Mouse (Mus musculus) G1E (cell line): ENCODE results near the gene Lrrc8d. TPM values are rescaled to one million over a fixed set of nuclear protein-coding genes. Genes with fewer than 3 reads are reported as not detected.

Source experiments
- ATAC-seq: 2 replicates; pipeline ENCODE4 v1.8.0; 2016; ENCODE audit warnings: mild to moderate bottlenecking; ENCODE audit not compliant: insufficient number of reproducible peaks, poor library complexity, low FRiP score, severe bottlenecking; ENCODE audit errors: extremely low read depth
- DNase-seq: peaks from one replicate; pipeline ENCODE4 v3.0.0; 2012; ENCODE audit warnings: low spot score
- H3K27me3 ChIP-seq: 2 replicates; pipeline ENCODE4 v1.6.1; 2012; ENCODE audit warnings: mild to moderate bottlenecking, low read length, inconsistent platforms; ENCODE audit not compliant: insufficient read depth
- H3K36me3 ChIP-seq: replicated peaks from 2 replicates; pipeline ENCODE3; 2012; ENCODE audit warnings: mild to moderate bottlenecking, inconsistent platforms
- H3K4me1 ChIP-seq: 2 replicates; pipeline ENCODE4 v1.6.1; 2012; ENCODE audit warnings: low read depth, low read length, inconsistent platforms, mixed read lengths; ENCODE audit not compliant: insufficient read depth
- H3K4me3 ChIP-seq: 2 replicates; pipeline ENCODE4 v1.5.1; 2012; ENCODE audit warnings: low read depth, mild to moderate bottlenecking, inconsistent platforms, low read length, moderate library complexity, mixed read lengths
- H3K9me3 ChIP-seq: replicated peaks from 2 replicates; pipeline ENCODE4 v1.6.1; 2012; ENCODE audit warnings: inconsistent platforms
- CTCF ChIP-seq: IDR thresholded peaks from 2 replicates; pipeline ENCODE4 v1.5.1; 2012; ENCODE audit warnings: low read depth, low read length, inconsistent platforms, mixed read lengths
- GATA1 ChIP-seq: IDR thresholded peaks from 2 replicates; pipeline ENCODE4 v1.6.1; 2012; ENCODE audit warnings: borderline replicate concordance, low read length, inconsistent platforms, mixed read lengths
- GATA2 ChIP-seq: IDR thresholded peaks from 2 replicates; pipeline ENCODE4 v1.6.1; 2012; ENCODE audit warnings: low read depth, low read length, inconsistent platforms, borderline replicate concordance
- POLR2AphosphoS5 ChIP-seq: IDR thresholded peaks from 2 replicates; pipeline ENCODE4 v1.6.1; 2012; ENCODE audit warnings: low read depth, low read length, inconsistent platforms; ENCODE audit not compliant: insufficient replicate concordance
- TAL1 ChIP-seq: conservative IDR thresholded peaks from 2 replicates; pipeline ENCODE4 v1.6.1; 2012; ENCODE audit warnings: low read depth, low read length, inconsistent platforms, mixed read lengths
- polyA plus RNA-seq: library from polyadenylated mRNA; stranded (reverse); fragments of >175 nt; gene quantifications from 2 replicates; pipeline ENCODE4 v1.2.3, GENCODE M21; 2012
- total RNA-seq, 2 experiments: library from RNA; stranded (forward) in 1 of 2; stranded (reverse) in 1 of 2; fragments of 200-1000 nt in 1 of 2; fragments of >200 nt in 1 of 2; fragmentation: Nextera tagmentation in 1 of 2; gene quantifications; 2 replicates each; pipeline ENCODE4 v1.2.3; 2014 to 2017

Gene Lrrc8d
- total and polyA plus RNA-seq, 3 experiments: 0.23 to 0.38 TPM; not detected in 1

DNA sequence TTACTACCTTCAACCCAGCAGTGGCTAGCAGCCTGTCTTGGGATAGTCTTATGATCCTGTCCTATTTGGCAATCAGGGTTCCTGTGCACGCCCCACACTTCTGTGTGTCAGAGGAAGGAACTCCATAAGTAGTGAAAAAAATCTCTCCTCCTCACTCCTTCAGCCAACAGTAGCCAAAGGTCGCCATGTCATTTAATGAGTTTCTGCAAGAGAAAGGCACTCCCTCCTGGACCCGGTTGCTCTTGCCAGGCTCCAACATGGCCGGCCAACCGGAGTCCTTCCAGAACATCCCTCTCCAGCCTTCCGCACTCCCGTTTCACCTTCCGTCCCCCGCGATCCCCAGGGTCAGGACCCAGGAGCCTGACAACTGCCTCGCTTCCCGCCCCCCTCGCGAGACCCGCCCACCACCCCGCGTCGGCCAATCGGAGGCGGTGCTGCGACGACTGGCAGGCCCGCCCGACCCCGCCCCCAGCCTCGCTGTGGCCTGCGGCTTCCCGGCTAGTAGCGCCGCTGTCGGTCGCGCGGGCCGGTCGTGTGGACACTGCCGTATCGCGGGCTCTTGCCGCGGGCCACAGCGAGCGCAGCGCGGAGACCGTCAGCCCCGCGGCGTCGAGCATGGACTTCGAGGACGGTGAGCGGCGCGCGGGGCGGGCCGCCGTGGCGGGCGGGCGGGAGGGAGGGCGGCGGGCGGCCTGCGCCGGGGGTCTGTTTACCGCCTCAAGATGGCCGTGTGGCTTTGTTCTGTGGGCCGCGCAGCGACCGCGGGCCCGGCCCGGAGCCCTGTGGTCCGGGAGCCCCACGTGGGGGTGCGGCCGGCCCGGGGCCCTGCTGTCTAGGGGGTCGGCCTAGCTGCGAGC lies 176.5 kb downstream of the Lrrc8d start, which contains the start of gene Zfp326:
Zfp326 (plus strand) TSS at position 498 of the 857 bp plus-strand sequence.
- H3K36me3 ChIP-seq: peaks cover 8% of the 10 kb centered on the region
- peak; percentile 90 for ATAC-seq
- peaks cover 26% of the 10 kb centered on the region for H3K4me1 ChIP-seq
- peak; percentile 96 for DNase-seq
- no peaks in the 10 kb centered on the region for H3K9me3 ChIP-seq
- TF ChIP-seq POLR2AphosphoS5 (no peak), CTCF (no peak), GATA2 (no peak), TAL1 (no peak), GATA1 (no peak)
- H3K27me3 ChIP-seq: peaks cover 27% of the 10 kb centered on the region
- peak within 1 kb of the TSS; percentile 83 for H3K4me3 ChIP-seq

- DNase-seq: peak; percentile 42
- Histone ChIP-seq H3K27me3 (peaks cover 26% of the 10 kb centered on the region), H3K36me3 (peaks cover 15% of the 10 kb centered on the region), H3K4me3 (peak overlapping the region; percentile 83), H3K4me1 (peaks cover 26% of the 10 kb centered on the region), H3K9me3 (no peaks in the 10 kb centered on the region)
- ATAC-seq: no peak
- TF ChIP-seq POLR2AphosphoS5: no peak
- TF ChIP-seq GATA2: no peak
- TF ChIP-seq TAL1: no peak
- no peak for TF ChIP-seq GATA1
- no peak for TF ChIP-seq CTCF
Measured at GRCm38 (mm10) chr5:105876925-105877774, 177.4 kb downstream of the Lrrc8d start.

Other genes starting within 250 kb of the Lrrc8d start
- gene Lrrc8c, start 180.6 kb upstream of the Lrrc8d start, total RNA-seq (2014; fragmentation: Nextera tagmentation): 50.6 and 53.4 TPM in 2 replicates
- gene Lrrc8c, start 180.6 kb upstream of the Lrrc8d start, total RNA-seq (2017): 7.7 and 10.1 TPM in 2 replicates
- gene Lrrc8c, start 180.6 kb upstream of the Lrrc8d start, polyA plus RNA-seq: 70.0 and 75.7 TPM in 2 replicates
- gene Zfp326, start 176.6 kb downstream of the Lrrc8d start, total RNA-seq (2014; fragmentation: Nextera tagmentation): 38.9 and 49.7 TPM in 2 replicates
- 18.3 and 34.0 TPM in 2 replicates for gene Zfp326, start 176.6 kb downstream of the Lrrc8d start, total RNA-seq (2017)
- 7.6 and 11.6 TPM in 2 replicates for gene Zfp326, start 176.6 kb downstream of the Lrrc8d start, polyA plus RNA-seq